ENCODE assay signal across 9 mouse cellular contexts in the genomic region with DNA sequence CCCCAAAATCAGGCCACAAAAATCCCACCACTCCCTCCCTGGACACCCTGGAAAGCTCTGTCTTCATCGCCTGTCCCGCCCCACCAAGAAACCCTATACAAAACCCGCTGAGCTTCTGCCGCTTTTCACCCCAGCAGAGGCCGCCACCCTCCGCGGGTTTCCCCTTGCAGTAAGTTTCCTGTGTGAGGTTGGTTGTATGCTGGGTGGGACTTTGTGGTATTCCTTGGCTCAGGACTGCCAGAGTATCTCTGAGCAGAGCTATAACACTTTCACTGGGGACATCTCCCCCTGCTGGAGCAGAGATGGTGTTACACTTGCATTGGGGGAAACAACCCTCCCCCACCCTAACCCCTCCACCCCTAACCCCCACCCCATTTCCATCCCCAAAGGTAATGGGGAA. TPM values are rescaled to one million over a fixed set of nuclear protein-coding genes. Genes with fewer than 3 reads are reported as not detected.
A peak's percentile ranks its signal among the peaks of the same experiment; 100 is the strongest.
DNase-seq lines count a peak whose midpoint lies in the region; ATAC-seq lines count a peak whose summit lies in the region.
"Had no signal": no experiment of that assay in that cellular context is flagged by ENCODE, and none has a peak within 500 bp of the region (broad histone marks: within the 10 kb centered on the region; RNA-seq: fewer than 3 reads in every experiment).

No protein-coding gene starts in this region.

- DNase-seq in embryo, embryonic 10 days (ENCODE audit: low spot score): peak; percentile 33
- no peak for DNase-seq in embryo, embryonic 11 days
- DNase-seq in right cerebral cortex, postnatal 14 days: peak; percentile 9
- no peak for DNase-seq in right cerebral cortex, adult 2 months (ENCODE audit: low spot score in 2 of 2)
- DNase-seq in thymus, postnatal 36 days: peak; percentile 74 to 80
- DNase-seq in adrenal gland, postnatal 36 days: no peak
- DNase-seq in neural tube, embryonic 10.5 days (ENCODE audit: extremely low spot score, low spot score): no peak

- peak; percentile 47 for ATAC-seq in megakaryocyte, adult 5-6 weeks (ENCODE audit: poor library complexity, severe bottlenecking)
- ATAC-seq: Patski had no signal

RNA-seq across cellular contexts. Expression of a gene that starts 1.5 kb away (rescaled TPM):
- total RNA-seq in megakaryocyte, adult 5-6 weeks (2015): 48.5 and 50.3 TPM in 2 replicates
- total RNA-seq in megakaryocyte, adult 5-6 weeks (2017): 62.7 and 65.3 TPM in 2 replicates
- total RNA-seq in adrenal gland, postnatal 36 days (2021): 1 to 10 TPM; 5.0 to 5.8 TPM

RNA-seq across cellular contexts. Expression of a gene that starts 26.4 kb away (rescaled TPM):
- 5.2 and 6.3 TPM in 2 replicates for total RNA-seq in megakaryocyte, adult 5-6 weeks (2015)
- 6.1 and 6.3 TPM in 2 replicates for total RNA-seq in megakaryocyte, adult 5-6 weeks (2017)
- 1 to 10 TPM; 4.9 to 7.8 TPM for total RNA-seq in adrenal gland, postnatal 36 days (2021)

RNA-seq across cellular contexts. Expression of a gene that starts 44.6 kb away (rescaled TPM):
- 7.7 and 9.5 TPM in 2 replicates for total RNA-seq in megakaryocyte, adult 5-6 weeks (2015)
- total RNA-seq in megakaryocyte, adult 5-6 weeks (2017): 9.2 and 9.4 TPM in 2 replicates
- 1 to 10 TPM; 2.9 to 3.4 TPM for total RNA-seq in adrenal gland, postnatal 36 days (2021)

RNA-seq across cellular contexts. Expression of a gene that starts 59.9 kb away (rescaled TPM):
- 0.05 and 0.29 TPM in 2 replicates for total RNA-seq in megakaryocyte, adult 5-6 weeks (2015)
- not detected in 2 replicates for total RNA-seq in megakaryocyte, adult 5-6 weeks (2017)
- total RNA-seq in adrenal gland, postnatal 36 days (2021): 10 to 100 TPM in 1 of 2 experiments, 1 to 10 TPM in 1; 7.6 to 18.4 TPM

Comparison
In these comparisons a context has a peak if more than half of its experiments do, and no peak if none do; other contexts are left out.
1. DNase-seq: peak in embryo, embryonic 10 days (single experiment), right cerebral cortex, postnatal 14 days (single experiment) and thymus, postnatal 36 days (2 of 2); none in embryo, embryonic 11 days (single experiment), right cerebral cortex, adult 2 months (0 of 2), adrenal gland, postnatal 36 days (0 of 2) and neural tube, embryonic 10.5 days (single experiment).
2. RNA of a gene that starts 1.5 kb away (total RNA-seq): 48.5 to 65.3 TPM in megakaryocyte, adult 5-6 weeks; 5.0 to 5.8 TPM in adrenal gland, postnatal 36 days; every median in the first group is over 4 times any median in the second.